Mouse (Mus musculus) MN1 (cell line): ENCODE data around the gene Gphn.
A peak's percentile ranks its signal among the peaks of the same experiment; 100 is the strongest.
"Not testable (repeated sequence)": the region's sequence is repeated elsewhere in the genome, so short reads cannot be mapped to it uniquely, and the experiment has no call there.

ENCODE experiments used
- DNase-seq: peaks from one replicate; pipeline ENCODE4 v3.0.0-alpha.2; 2016; ENCODE audit warnings: low spot score

The Gphn gene

GRCm38 (mm10) chr12:78332107-78332506 lies 105.9 kb downstream of the Gphn start:
- DNase-seq = peak; percentile 67

GRCm38 (mm10) chr12:78356472-78356871 lies 130.3 kb downstream of the Gphn start:
- DNase-seq = no peak

- DNase-seq = no peak
These were observed 163.1 kb downstream of the Gphn start for GRCm38 (mm10) chr12:78389267-78389666.

GRCm38 (mm10) chr12:78395297-78395696 lies 169.1 kb downstream of the Gphn start:
- no peak for DNase-seq

GRCm38 (mm10) chr12:78407518-78407917 lies 181.3 kb downstream of the Gphn start:
- not testable (repeated sequence) for DNase-seq

GRCm38 (mm10) chr12:78522176-78522575 lies 296.0 kb downstream of the Gphn start:
- no peak for DNase-seq

- DNase-seq = no peak
These were observed 296.7 kb downstream of the Gphn start for GRCm38 (mm10) chr12:78522804-78523394.

- DNase-seq = not testable (repeated sequence)
These were observed 311.4 kb downstream of the Gphn start for GRCm38 (mm10) chr12:78537590-78537989.

GRCm38 (mm10) chr12:78550913-78551312 lies 324.7 kb downstream of the Gphn start:
- no peak for DNase-seq

- no peak for DNase-seq
These were observed 405.6 kb downstream of the Gphn start for GRCm38 (mm10) chr12:78631816-78632215.

- no peak for DNase-seq
These were observed 413.3 kb downstream of the Gphn start for GRCm38 (mm10) chr12:78639466-78639865.

- no peak for DNase-seq
These were observed 413.9 kb downstream of the Gphn start for GRCm38 (mm10) chr12:78640086-78640485.

- no peak for DNase-seq
These were observed 415.0 kb downstream of the Gphn start for GRCm38 (mm10) chr12:78641220-78641619.

GRCm38 (mm10) chr12:78643691-78644090 lies 417.5 kb downstream of the Gphn start:
- no peak for DNase-seq

- no peak for DNase-seq
These were observed 419.1 kb downstream of the Gphn start for GRCm38 (mm10) chr12:78645282-78645681.

- no peak for DNase-seq
These were observed 433.6 kb downstream of the Gphn start for GRCm38 (mm10) chr12:78659718-78660304.

- DNase-seq = no peak
These were observed 452.1 kb downstream of the Gphn start for GRCm38 (mm10) chr12:78678101-78678806.

- DNase-seq = no peak
These were observed 452.6 kb downstream of the Gphn start for GRCm38 (mm10) chr12:78678807-78679189.

- DNase-seq = no peak
These were observed 454.9 kb downstream of the Gphn start for GRCm38 (mm10) chr12:78681048-78681447.

- no peak for DNase-seq
These were observed 456.1 kb downstream of the Gphn start for GRCm38 (mm10) chr12:78682279-78682678.

- no peak for DNase-seq
These were observed 459.6 kb downstream of the Gphn start for GRCm38 (mm10) chr12:78685669-78686215.

- no peak for DNase-seq
These were observed 462.7 kb downstream of the Gphn start for GRCm38 (mm10) chr12:78688876-78689275.

- no peak for DNase-seq
These were observed 465.1 kb downstream of the Gphn start, which contains the start of gene Fam71d for GRCm38 (mm10) chr12:78691325-78691724. TSS of gene Fam71d (plus strand) at chr12:78691535.
